Mouse (Mus musculus) hindbrain, embryonic 12.5 days (tissue): ENCODE measurements around the gene Speg. TPM values are rescaled to one million over a fixed set of nuclear protein-coding genes. Genes with fewer than 3 reads are reported as not detected.
A peak's percentile ranks its signal among the peaks of the same experiment; 100 is the strongest.

Experiments used
- ATAC-seq: fragments of 200-750 bp; cut with Nextera tagmentation; 2 replicates; pipeline ENCODE4 v1.8.0; 2017; ENCODE audit warnings: moderate TSS enrichment; ENCODE audit not compliant: low FRiP score
- H3K27ac ChIP-seq: fragments of 300-500 bp; sonication (generic); 2 replicates; pipeline ENCODE4 v1.5.1; 2016; ENCODE audit warnings: mild to moderate bottlenecking
- H3K27me3 ChIP-seq: fragments of 300-500 bp; sonication (generic); 2 replicates; pipeline ENCODE4 v1.6.1; 2016; ENCODE audit warnings: mild to moderate bottlenecking
- H3K36me3 ChIP-seq: fragments of 300-500 bp; sonication (generic); 2 replicates; pipeline ENCODE4 v1.6.1; 2016; ENCODE audit warnings: mild to moderate bottlenecking
- H3K4me1 ChIP-seq: fragments of 300-500 bp; sonication (generic); 2 replicates; pipeline ENCODE4 v1.6.1; 2016
- H3K4me2 ChIP-seq: fragments of 300-500 bp; sonication (generic); replicated peaks from 2 replicates; pipeline ENCODE4 v1.6.1; 2016; ENCODE audit warnings: mild to moderate bottlenecking
- H3K4me3 ChIP-seq: fragments of 300-500 bp; sonication (generic); 2 replicates; pipeline ENCODE4 v1.5.1; 2016; ENCODE audit warnings: mild to moderate bottlenecking
- H3K9ac ChIP-seq: fragments of 300-500 bp; sonication (generic); 2 replicates; pipeline ENCODE4 v1.6.1; 2016; ENCODE audit warnings: mild to moderate bottlenecking, moderate library complexity
- H3K9me3 ChIP-seq: fragments of 300-500 bp; sonication (generic); replicated peaks from 2 replicates; pipeline ENCODE4 v1.6.1; 2016; ENCODE audit warnings: mild to moderate bottlenecking
- WGBS: fragments of 180-500 bp; shearing (Covaris S2); methylation state at CpG from one replicate; pipeline ENCODE4 v1.1.7; 2016; 5-methylcytosine and 5-hydroxymethylcytosine counted together
- polyA plus RNA-seq: library from polyadenylated mRNA; unstranded; fragments of >200 nt; fragmentation: Nextera tagmentation; extraction: Ambion mirVana; gene quantifications from 2 replicates; pipeline ENCODE4 v1.2.1, GENCODE M21; 2016

Speg gene
- polyA plus RNA-seq, 1 experiment from 2014 or later = 19.1 TPM

DNA sequence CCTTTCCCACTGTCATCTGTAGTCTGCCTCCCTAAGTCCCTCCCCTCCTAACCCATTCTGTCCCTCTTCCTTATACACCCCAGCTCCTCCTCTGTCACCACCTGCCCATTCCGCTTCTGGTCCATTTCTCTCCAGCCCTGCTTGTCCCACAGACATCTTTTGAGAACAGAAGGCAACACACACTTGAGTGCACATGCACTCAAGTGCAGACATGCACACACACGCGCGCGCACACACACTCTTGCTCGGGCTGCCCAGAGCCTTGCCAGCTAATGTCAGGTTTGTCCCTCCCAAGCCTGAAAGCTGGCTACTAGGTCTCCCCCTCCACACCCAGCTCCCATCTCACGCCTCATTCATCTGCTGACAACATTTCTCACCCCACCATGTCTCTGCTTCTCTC, 65.6 kb downstream of the Speg start:
- Histone ChIP-seq H3K9me3 (no peaks in the 10 kb centered on the region), H3K9ac (no peak overlapping the region), H3K4me3 (no peak overlapping the region), H3K27me3 (peaks cover 8% of the 10 kb centered on the region), H3K4me1 (peaks cover 62% of the 10 kb centered on the region), H3K4me2 (no peak overlapping the region), H3K36me3 (peaks cover 7% of the 10 kb centered on the region; the same call in 1 of the 2 replicates), H3K27ac (no peak overlapping the region; the same call in 1 of the 2 replicates)
- ATAC-seq = no peak
- 91% methylated on average over 7 of the region's 7 CpGs for WGBS

DNA sequence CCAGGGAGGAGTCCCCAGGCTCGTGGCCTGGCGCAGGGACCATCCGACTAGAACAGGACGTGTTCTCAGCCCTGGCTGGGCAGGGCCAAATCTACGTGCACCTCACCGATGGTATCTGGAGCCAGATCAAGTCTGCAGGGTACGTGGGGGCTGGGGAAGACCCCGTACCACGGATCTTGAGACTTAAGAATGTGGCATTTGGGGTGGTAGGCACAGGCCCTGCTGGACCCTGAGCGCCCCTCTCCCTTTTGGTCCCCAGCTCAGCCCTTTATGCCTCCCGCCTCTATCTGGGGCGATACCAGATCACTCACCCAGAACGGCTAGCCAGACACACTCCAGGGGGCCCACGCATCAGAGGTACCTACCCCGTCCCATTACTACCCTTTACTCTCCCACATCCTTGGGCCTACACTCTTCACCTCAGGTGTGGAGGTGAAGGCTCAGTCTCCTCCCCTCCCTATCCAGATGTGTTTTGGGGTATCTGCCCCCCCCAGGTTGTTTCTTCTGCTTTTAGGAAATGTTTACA, 66.4 kb downstream of the Speg start:
- ATAC-seq = no peak
- no peak overlapping the region for H3K4me2 ChIP-seq
- 86% methylated on average over 14 of the region's 15 CpGs for WGBS
- H3K9me3 ChIP-seq = no peaks in the 10 kb centered on the region
- peaks cover 65% of the 10 kb centered on the region for H3K4me1 ChIP-seq
- peaks cover 7% of the 10 kb centered on the region; the same call in 1 of the 2 replicates for H3K36me3 ChIP-seq
- no peak overlapping the region for H3K4me3 ChIP-seq
- peaks cover 13% of the 10 kb centered on the region for H3K27me3 ChIP-seq
- H3K9ac ChIP-seq = no peak overlapping the region
- H3K27ac ChIP-seq = no peak overlapping the region

DNA sequence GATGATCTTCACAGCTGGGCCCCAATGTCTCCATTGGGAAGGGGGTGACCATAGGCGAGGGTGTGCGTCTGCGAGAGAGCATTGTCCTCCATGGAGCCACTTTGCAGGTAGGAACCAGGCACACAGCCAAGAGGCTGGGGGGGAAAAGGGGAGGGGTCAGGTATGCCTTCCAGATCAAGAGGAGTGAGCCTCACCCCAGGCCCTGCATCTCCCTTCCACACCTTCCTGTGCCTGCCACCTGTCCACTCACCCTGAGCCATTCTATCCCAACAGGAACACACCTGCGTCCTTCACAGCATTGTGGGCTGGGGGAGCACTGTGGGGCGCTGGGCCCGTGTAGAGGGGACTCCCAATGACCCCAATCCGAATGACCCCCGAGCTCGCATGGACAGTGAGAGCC, 67.1 kb downstream of the Speg start:
- Histone ChIP-seq H3K4me1 (peaks cover 66% of the 10 kb centered on the region), H3K4me2 (no peak overlapping the region), H3K36me3 (peaks cover 7% of the 10 kb centered on the region; the same call in 1 of the 2 replicates), H3K4me3 (no peak overlapping the region), H3K9ac (no peak overlapping the region), H3K27ac (peak overlapping the region; percentile 92; the same call in 1 of the 2 replicates), H3K27me3 (peaks cover 13% of the 10 kb centered on the region), H3K9me3 (no peaks in the 10 kb centered on the region)
- no peak for ATAC-seq
- WGBS = 85% methylated on average over 9 of the region's 9 CpGs

DNA sequence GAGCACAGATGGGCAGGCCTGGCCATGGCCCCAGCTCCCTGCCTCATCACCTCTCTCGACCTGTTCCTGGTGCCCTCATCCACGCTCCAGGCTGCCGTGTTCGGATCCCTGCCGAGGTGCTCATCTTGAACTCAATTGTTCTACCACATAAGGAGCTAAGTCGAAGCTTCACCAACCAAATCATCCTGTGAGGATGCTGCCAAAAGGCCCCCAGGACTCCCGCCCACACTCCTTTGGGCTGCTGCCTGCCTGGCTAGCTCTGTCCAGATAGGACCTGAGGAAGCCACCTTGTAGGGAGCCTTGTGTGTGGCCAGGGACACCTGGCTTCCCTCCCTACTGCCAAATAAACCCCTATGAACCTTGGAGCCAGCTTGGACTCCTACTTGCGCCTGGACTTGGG, 67.7 kb downstream of the Speg start:
- Histone ChIP-seq H3K27me3 (peaks cover 16% of the 10 kb centered on the region), H3K36me3 (peaks cover 7% of the 10 kb centered on the region; the same call in 1 of the 2 replicates), H3K9me3 (no peaks in the 10 kb centered on the region), H3K4me3 (no peak overlapping the region), H3K27ac (peak overlapping the region; percentile 92), H3K4me1 (peaks cover 72% of the 10 kb centered on the region), H3K9ac (peak overlapping the region; percentile 45; the same call in 1 of the 2 replicates), H3K4me2 (peak overlapping the region; percentile 3; the same call in 1 of the 2 replicates)
- 29% methylated on average over 8 of the region's 8 CpGs for WGBS
- ATAC-seq = peak; percentile 1; the same call in 1 of the 2 replicates

DNA sequence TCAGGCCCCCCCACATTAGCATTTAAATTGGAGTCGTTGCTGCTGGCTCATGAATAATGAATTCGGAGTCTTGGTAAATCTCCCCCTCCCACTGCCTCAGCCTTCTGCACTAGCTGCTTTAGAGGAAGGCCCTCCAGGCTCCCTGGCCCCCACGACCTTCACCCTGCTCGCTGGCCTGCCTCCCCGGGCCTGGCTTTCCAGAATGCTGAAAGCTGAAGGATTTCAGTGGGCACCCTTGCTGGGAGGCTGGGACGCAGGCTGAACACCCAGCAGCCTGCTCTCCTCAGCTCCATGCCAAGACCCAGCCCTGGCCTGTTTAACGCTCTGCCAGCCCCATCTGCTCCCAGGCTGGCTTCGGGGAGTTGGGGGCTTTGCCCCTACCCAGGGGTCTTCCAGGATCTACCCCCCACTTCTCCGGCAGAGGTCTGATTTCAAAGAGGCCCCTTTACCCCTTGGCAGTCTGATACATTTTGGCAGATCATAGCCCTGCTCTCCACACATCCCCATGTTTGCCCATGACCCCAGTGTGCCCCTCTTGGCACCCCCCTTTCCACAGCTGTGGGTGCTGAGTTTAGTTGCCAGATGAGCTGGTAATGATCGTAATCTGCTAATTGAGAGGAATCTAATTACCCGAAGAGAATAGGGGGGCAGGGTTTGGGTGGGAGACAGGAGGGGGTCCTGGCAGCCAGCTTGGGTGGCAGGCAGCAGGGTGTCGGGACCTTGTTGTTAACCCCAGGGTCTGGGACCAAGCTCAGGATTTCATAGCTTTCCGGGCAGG, 68.3 kb downstream of the Speg start:
- no peak overlapping the region for H3K4me3 ChIP-seq
- H3K9me3 ChIP-seq = no peaks in the 10 kb centered on the region
- H3K9ac ChIP-seq = peak overlapping the region; percentile 45; the same call in 1 of the 2 replicates
- peak overlapping the region; percentile 92 for H3K27ac ChIP-seq
- peak; percentile 12; the same call in 1 of the 2 replicates for ATAC-seq
- peaks cover 22% of the 10 kb centered on the region for H3K27me3 ChIP-seq
- 14% methylated on average over 13 of the region's 13 CpGs for WGBS
- H3K4me1 ChIP-seq = peaks cover 79% of the 10 kb centered on the region
- peak overlapping the region; percentile 24 for H3K4me2 ChIP-seq
- H3K36me3 ChIP-seq = peaks cover 7% of the 10 kb centered on the region; the same call in 1 of the 2 replicates

DNA sequence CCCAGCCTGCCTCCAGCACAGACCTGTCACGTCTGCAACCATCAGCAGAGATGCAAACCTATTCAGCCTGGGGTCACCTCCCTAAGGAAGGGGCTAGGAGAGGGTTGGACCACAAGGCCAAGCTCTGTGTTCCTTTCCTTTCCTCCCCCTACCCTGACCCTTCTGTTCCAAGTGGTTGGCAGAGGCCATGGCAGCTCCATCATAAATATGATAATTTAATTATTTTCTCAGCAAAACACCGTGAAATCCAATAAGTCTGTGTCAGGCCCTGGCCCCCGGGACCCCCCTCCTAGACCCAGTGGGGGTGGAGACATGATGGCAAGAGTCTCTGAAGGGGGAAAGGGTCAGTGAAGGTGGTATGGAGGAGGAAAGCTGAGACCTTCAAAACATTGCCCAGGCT, 69.1 kb downstream of the Speg start:
- Histone ChIP-seq H3K9ac (no peak overlapping the region), H3K27ac (peak overlapping the region; percentile 92), H3K4me3 (no peak overlapping the region), H3K9me3 (no peaks in the 10 kb centered on the region), H3K36me3 (peaks cover 7% of the 10 kb centered on the region; the same call in 1 of the 2 replicates), H3K4me2 (peak overlapping the region; percentile 39; the same call in 1 of the 2 replicates), H3K27me3 (peaks cover 30% of the 10 kb centered on the region), H3K4me1 (peaks cover 79% of the 10 kb centered on the region)
- peak; percentile 17; the same call in 1 of the 2 replicates for ATAC-seq
- WGBS = 23% methylated on average over 3 of the region's 3 CpGs

DNA sequence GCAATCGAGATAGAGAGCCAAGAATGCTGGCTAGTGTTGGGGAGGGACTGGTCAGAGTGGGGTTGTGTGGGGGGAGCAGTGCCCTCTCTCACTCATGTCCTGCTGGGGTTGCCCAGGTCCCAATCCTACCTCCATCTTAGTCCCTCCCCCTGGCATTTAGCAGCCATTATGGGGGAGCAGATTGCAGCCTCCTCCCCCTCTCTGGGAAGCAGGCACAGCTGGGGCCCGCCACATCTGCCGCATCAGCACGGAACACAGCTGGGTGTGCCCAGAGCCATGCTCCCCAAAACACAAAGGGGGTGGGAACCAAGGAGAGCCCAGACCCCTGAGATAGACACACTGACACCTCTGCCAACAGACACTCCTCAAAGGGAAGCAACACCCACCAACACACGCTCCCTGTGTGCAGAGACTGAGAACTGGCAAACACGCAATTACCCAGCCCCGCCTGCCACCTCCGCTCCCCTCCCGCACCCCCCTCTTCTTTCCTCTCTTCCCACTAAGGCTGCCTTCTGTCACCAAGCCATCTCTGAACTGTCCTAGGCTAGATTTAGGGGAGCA, 70.1 kb downstream of the Speg start:
- Histone ChIP-seq H3K9me3 (no peaks in the 10 kb centered on the region), H3K4me1 (peaks cover 87% of the 10 kb centered on the region), H3K4me3 (no peak overlapping the region), H3K27me3 (peaks cover 40% of the 10 kb centered on the region), H3K27ac (peak overlapping the region; percentile 92), H3K4me2 (peak overlapping the region; percentile 39), H3K36me3 (peaks cover 7% of the 10 kb centered on the region; the same call in 1 of the 2 replicates), H3K9ac (peak overlapping the region; percentile 32; the same call in 1 of the 2 replicates)
- 11% methylated on average over 9 of the region's 9 CpGs for WGBS
- ATAC-seq = 0 out of 2 replicates have a peak, but pooled peaks have one; percentile 2

DNA sequence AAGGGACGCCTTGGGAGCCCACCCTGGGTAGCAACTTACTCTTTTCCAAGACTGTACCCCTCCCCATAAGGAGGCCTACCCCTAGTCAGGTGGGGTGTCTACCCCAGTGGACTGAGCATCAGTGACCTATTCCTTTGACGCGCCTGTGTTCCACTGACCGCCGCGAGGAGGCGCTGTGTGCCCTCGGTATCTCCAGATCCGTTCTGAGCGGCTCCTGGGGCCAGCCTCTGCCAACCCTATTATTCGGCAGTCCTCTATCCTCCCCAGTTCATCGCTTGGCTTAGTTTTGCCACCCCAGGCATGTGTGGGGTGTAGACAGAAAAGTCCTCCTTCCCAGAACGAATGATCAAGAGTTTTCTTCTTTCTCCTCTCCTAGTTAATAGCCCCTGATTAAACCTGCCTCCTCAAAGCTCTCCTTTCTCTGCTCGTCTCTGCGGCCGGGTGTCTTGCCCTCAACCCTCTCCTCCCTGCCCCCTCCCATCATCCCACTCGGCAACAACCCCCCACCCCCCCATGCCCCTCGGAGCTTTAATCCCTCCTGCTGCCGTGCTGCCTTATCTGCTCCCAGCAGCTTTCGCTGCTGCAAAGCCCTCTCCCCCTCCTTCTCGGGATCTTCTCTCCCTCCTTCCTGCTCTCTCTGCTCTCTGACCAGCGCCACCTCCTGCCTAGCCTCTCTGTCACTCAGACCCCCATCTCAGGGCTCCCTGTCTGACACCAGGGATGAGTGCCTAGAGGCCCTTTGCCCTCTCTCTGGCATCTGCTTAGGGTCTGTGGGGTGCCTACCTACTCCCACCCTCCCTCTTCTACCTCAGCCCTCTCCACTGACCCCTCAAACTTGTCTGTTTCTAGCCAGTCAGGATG, 70.9 kb downstream of the Speg start:
- H3K4me1 ChIP-seq = peaks cover 95% of the 10 kb centered on the region
- WGBS = under 1% methylated on average over 22 of the region's 22 CpGs
- peaks cover under 1% of the 10 kb centered on the region; the same call in 1 of the 2 replicates for H3K36me3 ChIP-seq
- 0 out of 2 replicates have a peak overlapping the region, but pooled peaks have one; percentile 8 for H3K4me3 ChIP-seq
- H3K4me2 ChIP-seq = peak overlapping the region; percentile 39
- H3K9ac ChIP-seq = peak overlapping the region; percentile 27
- no peaks in the 10 kb centered on the region for H3K9me3 ChIP-seq
- ATAC-seq = peak; percentile 18; the same call in 1 of the 2 replicates
- H3K27me3 ChIP-seq = peaks cover 48% of the 10 kb centered on the region
- H3K27ac ChIP-seq = peak overlapping the region; percentile 92

DNA sequence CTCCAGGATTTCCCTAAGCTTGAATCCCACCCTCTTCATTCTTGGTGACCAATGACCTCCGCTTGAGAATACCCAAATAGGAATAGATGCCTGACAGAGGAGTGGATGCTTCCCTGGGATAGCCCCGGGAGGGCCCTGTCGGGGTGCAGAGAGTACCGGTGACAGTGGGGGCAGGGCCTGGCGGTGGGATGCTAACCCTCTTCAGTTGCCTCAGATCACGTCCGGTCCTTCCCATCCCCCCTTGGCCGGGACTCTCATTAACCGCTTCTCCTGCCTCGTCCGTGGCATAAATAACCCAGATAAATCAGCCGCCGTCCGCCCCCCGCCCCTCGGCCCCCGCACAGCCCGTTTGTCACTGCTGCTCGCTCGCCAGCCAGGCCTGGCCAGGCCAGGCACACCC, 71.6 kb downstream of the Speg start:
- Histone ChIP-seq H3K4me2 (peak overlapping the region; percentile 39), H3K27me3 (peaks cover 55% of the 10 kb centered on the region), H3K9ac (no peak overlapping the region; the same call in 1 of the 2 replicates), H3K4me1 (peaks cover 100% of the 10 kb centered on the region), H3K9me3 (no peaks in the 10 kb centered on the region), H3K36me3 (no peaks in the 10 kb centered on the region), H3K27ac (peak overlapping the region; percentile 92), H3K4me3 (no peak overlapping the region)
- no peak for ATAC-seq
- WGBS = 3% methylated on average over 20 of the region's 20 CpGs

DNA sequence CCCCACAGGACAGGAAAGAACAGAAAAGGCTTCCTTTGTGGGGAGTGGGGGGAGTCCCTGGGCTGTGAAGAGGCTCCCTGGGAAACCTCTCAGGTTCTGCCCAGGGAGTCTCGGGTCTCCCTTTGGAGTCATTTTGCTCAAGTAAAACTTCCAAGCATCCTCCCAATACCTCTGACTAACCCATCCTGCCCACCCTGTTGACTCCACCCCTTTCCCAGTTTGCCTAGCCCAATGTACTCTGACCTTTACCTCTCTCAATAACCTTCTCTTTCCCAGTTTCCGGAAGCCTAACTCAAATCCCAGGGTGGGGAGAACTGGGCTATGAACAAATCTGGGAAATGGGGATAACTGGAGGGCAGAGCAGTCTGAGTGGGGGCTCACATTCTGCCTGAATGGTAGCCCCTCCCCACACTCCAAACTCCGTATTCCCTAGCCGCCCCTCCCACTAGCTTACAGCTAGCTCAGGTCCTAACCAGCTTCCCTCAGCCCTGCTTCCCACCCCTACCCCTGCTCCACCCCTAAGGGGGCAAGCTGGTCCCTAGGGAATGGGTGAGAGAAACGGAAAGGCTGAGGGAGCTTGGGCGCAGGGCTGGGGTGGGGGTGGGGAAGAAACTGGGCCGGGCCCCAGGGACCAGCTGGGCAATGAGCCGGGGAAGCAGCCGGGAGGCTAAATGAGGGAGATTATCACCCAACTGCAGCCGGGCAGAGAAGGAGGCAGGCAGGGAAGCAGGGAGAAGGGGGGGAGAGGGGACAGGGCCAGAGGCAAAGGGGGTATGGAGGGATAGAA, 72.4 kb downstream of the Speg start:
- Histone ChIP-seq H3K9me3 (no peaks in the 10 kb centered on the region), H3K9ac (peak overlapping the region; percentile 42; the same call in 1 of the 2 replicates), H3K4me1 (peaks cover 100% of the 10 kb centered on the region), H3K4me2 (peak overlapping the region; percentile 58), H3K4me3 (no peak overlapping the region), H3K27me3 (peaks cover 60% of the 10 kb centered on the region), H3K36me3 (no peaks in the 10 kb centered on the region), H3K27ac (peak overlapping the region; percentile 92)
- 4% methylated on average over 10 of the region's 10 CpGs for WGBS
- ATAC-seq = peak; percentile 14; the same call in 1 of the 2 replicates

DNA sequence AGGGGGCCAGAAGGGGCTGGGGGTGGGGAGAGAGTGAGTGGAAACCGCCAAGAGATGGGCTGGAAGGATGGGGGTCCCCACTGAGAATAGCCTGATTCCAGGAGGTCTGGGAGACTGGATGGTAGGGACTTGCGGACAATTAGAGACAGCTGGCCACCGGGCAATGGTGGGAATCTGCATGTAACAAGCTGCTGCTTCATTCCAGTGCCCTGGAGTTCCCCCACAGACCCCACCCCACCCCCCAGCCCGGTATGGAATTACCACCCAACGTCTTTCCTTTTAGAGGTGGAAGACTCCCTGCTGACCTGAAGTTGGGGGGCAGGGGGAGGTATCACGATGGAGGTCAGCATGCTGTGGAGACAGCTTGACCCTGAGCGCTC, 72.9 kb downstream of the Speg start:
- H3K4me2 ChIP-seq = peak overlapping the region; percentile 58
- no peaks in the 10 kb centered on the region for H3K36me3 ChIP-seq
- 3% methylated on average over 7 of the region's 7 CpGs for WGBS
- peak overlapping the region; percentile 92 for H3K27ac ChIP-seq
- H3K27me3 ChIP-seq = peaks cover 65% of the 10 kb centered on the region
- no peak overlapping the region for H3K4me3 ChIP-seq
- H3K9ac ChIP-seq = no peak overlapping the region
- no peaks in the 10 kb centered on the region for H3K9me3 ChIP-seq
- peaks cover 100% of the 10 kb centered on the region for H3K4me1 ChIP-seq
- ATAC-seq = no peak
